Mouse (Mus musculus): ENCODE measurements around the gene Spag9. TPM values are rescaled to one million over a fixed set of nuclear protein-coding genes. Genes with fewer than 3 reads are reported as not detected.

Gene Spag9
- polyA plus RNA-seq, 1 experiment: 45.7 TPM

DNA sequence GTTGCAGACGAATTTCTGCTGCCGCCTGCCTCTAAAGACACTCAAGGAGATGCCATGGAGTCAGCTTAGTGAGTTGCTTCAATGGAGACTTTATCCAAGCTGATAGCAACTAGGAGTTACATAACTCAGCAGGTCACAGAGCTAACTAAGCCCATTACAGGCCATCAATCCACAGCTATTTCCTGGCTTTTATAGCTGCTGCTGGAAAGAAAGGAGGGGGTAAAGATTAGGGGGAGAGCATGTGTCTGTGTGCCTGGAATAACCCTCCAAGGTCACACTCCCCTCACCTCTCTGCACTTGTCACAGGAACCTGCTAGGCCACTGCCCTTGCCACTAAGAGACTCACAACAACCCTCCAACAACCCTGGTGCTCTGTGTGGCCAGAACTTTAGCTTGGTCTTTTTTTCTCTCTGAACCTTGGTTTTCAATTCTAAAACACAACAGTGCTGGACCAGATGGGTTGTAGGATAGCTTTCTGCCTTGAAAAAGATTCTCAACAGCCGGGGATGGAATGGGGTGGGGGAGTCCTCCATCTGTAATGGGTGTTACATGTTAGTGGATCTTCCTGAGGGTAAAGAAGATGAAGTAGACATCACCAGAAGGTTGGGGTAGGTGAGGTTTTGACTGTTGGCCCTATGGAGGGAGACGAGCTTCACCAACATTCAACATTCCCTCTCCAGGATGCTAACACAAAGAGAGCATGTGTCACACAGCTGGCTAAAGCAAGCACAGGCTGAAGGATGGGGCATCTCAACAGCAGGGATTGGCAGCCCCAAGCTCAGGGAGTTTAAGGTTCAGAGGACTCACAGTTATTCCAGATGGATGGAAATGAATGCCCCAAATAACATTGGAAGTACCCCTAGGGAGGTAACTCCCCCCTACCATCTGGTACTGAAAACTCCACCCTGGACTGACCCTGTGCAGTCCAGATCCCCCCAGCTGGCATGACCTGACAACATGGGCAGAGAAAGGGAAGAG lies 134.5 kb downstream of the Spag9 start:
- TF ChIP-seq POLR2A (IDR thresholded peaks at IDR 0.05; ENCODE audit: insufficient read depth, low read length): no peak
- no peak for TF ChIP-seq EP300 (IDR thresholded peaks at IDR 0.05; ENCODE audit: insufficient read depth, low read depth, low read length)
- TF ChIP-seq CTCF (IDR thresholded peaks at IDR 0.05; ENCODE audit: low read depth, low read length): no peak
- no peak overlapping the region for H3K4me3 ChIP-seq (ENCODE audit: low read depth, low read length)
- no peaks in the 10 kb centered on the region for H3K9me3 ChIP-seq (replicated peaks; ENCODE audit: control insufficient read depth, insufficient read depth, low read length, poor library complexity, severe bottlenecking)
- H3K9ac ChIP-seq (ENCODE audit: low read depth, poor library complexity, severe bottlenecking): 0 out of 2 replicates have a peak overlapping the region, but pooled peaks have one; percentile 31
- H3K4me1 ChIP-seq (ENCODE audit: control insufficient read depth, insufficient read depth, low read length): peaks cover 5% of the 10 kb centered on the region
- no peaks in the 10 kb centered on the region for H3K36me3 ChIP-seq (ENCODE audit: control insufficient read depth, insufficient read depth, low read length, poor library complexity, severe bottlenecking)
- no peak overlapping the region for H3K27ac ChIP-seq (ENCODE audit: insufficient read depth, low read length)
- H3K27me3 ChIP-seq (ENCODE audit: control insufficient read depth, insufficient read depth, low read length, poor library complexity, severe bottlenecking): no peaks in the 10 kb centered on the region

DNA sequence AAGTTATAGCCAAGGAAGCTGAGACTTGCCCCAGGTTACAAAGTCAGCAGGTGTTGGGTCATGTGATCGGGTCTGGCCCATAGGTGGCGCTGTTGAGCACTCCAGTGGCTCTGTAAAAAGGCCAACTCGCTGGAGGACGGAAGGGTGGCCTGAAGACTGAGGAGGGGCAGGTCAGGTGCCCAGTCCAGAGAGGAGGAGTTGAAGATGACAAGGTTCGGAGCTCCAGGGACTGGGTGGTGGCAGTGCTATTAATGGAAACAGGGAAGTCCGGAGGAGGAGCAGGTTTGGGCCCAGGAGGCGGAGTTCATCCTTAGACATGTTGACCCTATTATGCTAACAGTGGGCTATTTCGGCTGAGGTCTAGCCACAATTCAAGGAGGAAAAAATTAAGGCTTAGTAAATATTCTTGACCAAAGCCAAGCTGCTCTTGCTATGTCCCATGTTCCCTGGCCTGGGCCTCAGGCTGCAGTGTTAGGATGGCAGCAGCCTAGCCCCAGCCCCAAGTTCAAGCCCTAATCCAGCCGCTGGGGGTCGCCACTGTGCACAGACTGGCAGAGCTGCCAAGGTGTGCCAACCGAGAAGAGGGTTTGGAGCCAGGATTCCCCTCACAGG lies 137.6 kb downstream of the Spag9 start:
- Histone ChIP-seq H3K9me3 (replicated peaks; ENCODE audit: control insufficient read depth, insufficient read depth, low read length, poor library complexity, severe bottlenecking) (no peaks in the 10 kb centered on the region), H3K27me3 (ENCODE audit: control insufficient read depth, insufficient read depth, low read length, poor library complexity, severe bottlenecking) (no peaks in the 10 kb centered on the region), H3K36me3 (ENCODE audit: control insufficient read depth, insufficient read depth, low read length, poor library complexity, severe bottlenecking) (no peaks in the 10 kb centered on the region), H3K27ac (ENCODE audit: insufficient read depth, low read length) (peak overlapping the region; percentile 65), H3K4me1 (ENCODE audit: control insufficient read depth, insufficient read depth, low read length) (peaks cover 18% of the 10 kb centered on the region), H3K9ac (ENCODE audit: low read depth, poor library complexity, severe bottlenecking) (peak overlapping the region; percentile 49), H3K4me3 (ENCODE audit: low read depth, low read length) (peak overlapping the region; percentile 43)
- no peak for TF ChIP-seq POLR2A (IDR thresholded peaks at IDR 0.05; ENCODE audit: insufficient read depth, low read length)
- TF ChIP-seq EP300 (IDR thresholded peaks at IDR 0.05; ENCODE audit: insufficient read depth, low read depth, low read length): peak; percentile 90; the same call in 1 of the 2 replicates
- TF ChIP-seq CTCF (IDR thresholded peaks at IDR 0.05; ENCODE audit: low read depth, low read length): peak; percentile 97

DNA sequence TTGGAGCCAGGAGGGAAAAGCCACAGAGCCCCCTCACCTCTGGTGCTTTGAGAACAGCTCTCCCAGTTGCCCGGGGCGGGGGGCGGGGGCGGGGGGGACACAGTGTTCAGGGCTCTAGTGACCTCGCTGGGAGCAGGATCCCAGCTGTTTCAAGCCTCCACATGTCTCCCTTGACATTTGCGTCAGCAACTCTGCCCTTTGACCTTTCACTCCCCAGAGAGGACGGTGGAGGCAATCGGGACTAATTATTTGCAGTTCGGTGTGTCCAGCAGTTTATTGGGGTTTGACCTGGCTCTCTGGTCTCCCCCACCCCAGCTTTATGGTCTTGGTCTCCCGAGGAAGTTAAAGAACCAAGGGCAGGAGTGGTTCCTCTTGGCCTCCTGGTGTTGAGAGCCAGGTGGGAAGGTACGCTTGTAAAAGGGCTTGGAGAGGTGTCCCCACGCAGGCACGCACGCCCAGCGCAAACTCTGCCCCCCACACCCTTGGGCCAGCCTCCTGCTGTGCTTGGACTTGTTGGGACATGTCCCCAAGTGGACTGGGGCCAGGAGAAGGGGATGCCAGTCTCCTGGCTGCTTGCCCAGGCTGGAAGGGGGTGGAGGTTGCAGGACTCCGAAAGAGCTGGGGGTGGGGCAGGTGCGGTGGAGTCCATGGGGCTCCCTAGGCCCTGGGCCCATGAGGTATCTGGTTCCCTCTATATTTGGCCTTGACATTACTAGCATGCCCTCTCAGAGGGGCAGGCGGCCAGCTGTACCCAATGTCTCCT lies 138.4 kb downstream of the Spag9 start:
- no peaks in the 10 kb centered on the region for H3K27me3 ChIP-seq (ENCODE audit: control insufficient read depth, insufficient read depth, low read length, poor library complexity, severe bottlenecking)
- peaks cover 18% of the 10 kb centered on the region for H3K4me1 ChIP-seq (ENCODE audit: control insufficient read depth, insufficient read depth, low read length)
- no peaks in the 10 kb centered on the region for H3K9me3 ChIP-seq (replicated peaks; ENCODE audit: control insufficient read depth, insufficient read depth, low read length, poor library complexity, severe bottlenecking)
- H3K27ac ChIP-seq (ENCODE audit: insufficient read depth, low read length): 0 out of 2 replicates have a peak overlapping the region, but pooled peaks have one; percentile 24
- H3K36me3 ChIP-seq (ENCODE audit: control insufficient read depth, insufficient read depth, low read length, poor library complexity, severe bottlenecking): no peaks in the 10 kb centered on the region
- H3K9ac ChIP-seq (ENCODE audit: low read depth, poor library complexity, severe bottlenecking): peak overlapping the region; percentile 49
- H3K4me3 ChIP-seq (ENCODE audit: low read depth, low read length): peak overlapping the region; percentile 43
- no peak for TF ChIP-seq EP300 (IDR thresholded peaks at IDR 0.05; ENCODE audit: insufficient read depth, low read depth, low read length)

DNA sequence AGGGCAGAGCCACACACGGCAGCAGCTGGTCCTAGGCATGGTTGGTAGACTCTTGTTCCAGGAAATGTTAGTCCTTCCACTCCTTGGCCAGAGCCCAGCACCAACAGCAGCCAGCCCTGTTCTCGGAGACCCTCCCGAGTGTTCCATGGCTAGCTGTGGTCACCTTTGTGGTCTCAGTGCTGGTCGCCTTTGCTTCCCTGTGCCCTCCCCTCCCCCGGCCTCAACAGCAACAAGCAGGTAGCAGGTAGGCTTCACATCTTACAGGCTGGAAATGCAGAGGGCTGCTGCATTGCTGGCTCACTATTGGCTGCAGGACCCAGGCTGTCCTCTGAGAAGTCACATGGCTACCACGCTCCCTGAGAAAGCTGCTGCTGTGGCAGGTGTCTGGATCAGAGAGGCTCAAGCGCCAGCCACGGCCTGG lies 139.7 kb downstream of the Spag9 start:
- Histone ChIP-seq H3K4me3 (ENCODE audit: low read depth, low read length) (no peak overlapping the region), H3K36me3 (ENCODE audit: control insufficient read depth, insufficient read depth, low read length, poor library complexity, severe bottlenecking) (no peaks in the 10 kb centered on the region), H3K27me3 (ENCODE audit: control insufficient read depth, insufficient read depth, low read length, poor library complexity, severe bottlenecking) (no peaks in the 10 kb centered on the region), H3K27ac (ENCODE audit: insufficient read depth, low read length) (peak overlapping the region; percentile 1; the same call in 1 of the 2 replicates), H3K9me3 (replicated peaks; ENCODE audit: control insufficient read depth, insufficient read depth, low read length, poor library complexity, severe bottlenecking) (no peaks in the 10 kb centered on the region), H3K4me1 (ENCODE audit: control insufficient read depth, insufficient read depth, low read length) (peaks cover 21% of the 10 kb centered on the region), H3K9ac (ENCODE audit: low read depth, poor library complexity, severe bottlenecking) (peak overlapping the region; percentile 49; the same call in 1 of the 2 replicates)
- TF ChIP-seq POLR2A (IDR thresholded peaks at IDR 0.05; ENCODE audit: insufficient read depth, low read length) (no peak), EP300 (IDR thresholded peaks at IDR 0.05; ENCODE audit: insufficient read depth, low read depth, low read length) (0 out of 2 replicates have a peak, but pooled peaks have one; percentile 11)

DNA sequence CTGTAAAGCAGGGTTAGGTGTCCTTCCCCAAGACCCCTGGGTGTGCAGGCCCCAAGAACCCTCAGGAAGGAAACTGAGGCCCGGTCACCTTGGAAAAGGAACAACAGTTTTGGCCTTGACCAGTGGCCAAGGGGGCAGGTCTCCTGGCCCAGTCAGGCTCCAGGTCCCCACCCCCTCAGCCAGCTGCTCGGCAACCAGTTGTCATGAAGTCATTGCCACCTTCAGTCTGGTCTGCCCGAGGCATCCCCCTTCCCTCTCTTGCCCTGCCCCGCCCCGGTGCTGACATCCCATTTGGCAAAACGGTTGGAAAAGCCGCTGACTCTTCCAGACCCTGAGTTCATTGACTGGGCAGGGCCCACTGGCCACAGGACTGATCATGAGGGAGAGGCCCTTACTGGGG lies 140.8 kb downstream of the Spag9 start:
- Histone ChIP-seq H3K27ac (ENCODE audit: insufficient read depth, low read length) (peak overlapping the region; percentile 45; the same call in 1 of the 2 replicates), H3K4me1 (ENCODE audit: control insufficient read depth, insufficient read depth, low read length) (peaks cover 26% of the 10 kb centered on the region), H3K27me3 (ENCODE audit: control insufficient read depth, insufficient read depth, low read length, poor library complexity, severe bottlenecking) (no peaks in the 10 kb centered on the region), H3K4me3 (ENCODE audit: low read depth, low read length) (no peak overlapping the region), H3K36me3 (ENCODE audit: control insufficient read depth, insufficient read depth, low read length, poor library complexity, severe bottlenecking) (no peaks in the 10 kb centered on the region), H3K9me3 (replicated peaks; ENCODE audit: control insufficient read depth, insufficient read depth, low read length, poor library complexity, severe bottlenecking) (no peaks in the 10 kb centered on the region), H3K9ac (ENCODE audit: low read depth, poor library complexity, severe bottlenecking) (no peak overlapping the region)
- TF ChIP-seq POLR2A (IDR thresholded peaks at IDR 0.05; ENCODE audit: insufficient read depth, low read length) (no peak), EP300 (IDR thresholded peaks at IDR 0.05; ENCODE audit: insufficient read depth, low read depth, low read length) (peak; percentile 33; the same call in 1 of the 2 replicates), CTCF (IDR thresholded peaks at IDR 0.05; ENCODE audit: low read depth, low read length) (no peak)

Measured in ES-Bruce4 (cell line).